Mouse (Mus musculus): ENCODE measurements around the gene Cox7a1.
A peak's percentile ranks its signal among the peaks of the same experiment; 100 is the strongest.

DNA sequence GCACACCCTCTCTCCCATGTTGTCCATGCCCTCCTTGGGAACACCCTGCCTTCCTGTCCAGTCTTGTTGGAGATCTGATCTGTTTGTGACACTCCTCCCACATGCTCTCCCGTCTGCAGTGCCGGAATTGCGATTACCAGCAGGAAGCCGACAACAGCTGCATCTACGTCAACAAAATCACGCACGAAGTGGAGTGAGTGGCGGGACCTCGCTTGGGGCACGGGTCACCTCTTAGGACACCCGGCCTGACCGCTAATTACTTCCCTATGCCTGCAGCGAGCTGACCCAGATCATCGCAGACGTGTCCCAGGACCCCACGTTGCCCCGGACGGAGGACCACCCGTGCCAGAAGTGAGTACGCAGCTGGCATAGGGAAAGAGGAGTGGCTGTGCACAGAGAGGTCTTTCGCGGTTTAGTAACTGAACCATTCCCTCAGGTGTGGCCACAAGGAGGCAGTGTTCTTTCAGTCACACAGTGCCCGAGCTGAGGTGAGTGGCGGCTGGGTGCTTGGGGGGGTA, 48.7 kb downstream of the Cox7a1 start:
- TF ChIP-seq CTCF (IDR thresholded peaks at IDR 0.05; ENCODE audit: low read depth, low read length) (peak; percentile 74), POLR2A (IDR thresholded peaks at IDR 0.05; ENCODE audit: extremely low read depth, insufficient read depth, low read length) (no peak)
